Mouse (Mus musculus): ENCODE measurements at regions not wholly inside any gene's neighbourhood (a gene's known extent, or its start where the extent isn't known, plus 50 kb on each side); places are given as distances from the start of the nearest gene placed in this dataset.
"Not testable (repeated sequence)": the region's sequence is repeated elsewhere in the genome, so short reads cannot be mapped to it uniquely, and the experiment has no call there.

DNA sequence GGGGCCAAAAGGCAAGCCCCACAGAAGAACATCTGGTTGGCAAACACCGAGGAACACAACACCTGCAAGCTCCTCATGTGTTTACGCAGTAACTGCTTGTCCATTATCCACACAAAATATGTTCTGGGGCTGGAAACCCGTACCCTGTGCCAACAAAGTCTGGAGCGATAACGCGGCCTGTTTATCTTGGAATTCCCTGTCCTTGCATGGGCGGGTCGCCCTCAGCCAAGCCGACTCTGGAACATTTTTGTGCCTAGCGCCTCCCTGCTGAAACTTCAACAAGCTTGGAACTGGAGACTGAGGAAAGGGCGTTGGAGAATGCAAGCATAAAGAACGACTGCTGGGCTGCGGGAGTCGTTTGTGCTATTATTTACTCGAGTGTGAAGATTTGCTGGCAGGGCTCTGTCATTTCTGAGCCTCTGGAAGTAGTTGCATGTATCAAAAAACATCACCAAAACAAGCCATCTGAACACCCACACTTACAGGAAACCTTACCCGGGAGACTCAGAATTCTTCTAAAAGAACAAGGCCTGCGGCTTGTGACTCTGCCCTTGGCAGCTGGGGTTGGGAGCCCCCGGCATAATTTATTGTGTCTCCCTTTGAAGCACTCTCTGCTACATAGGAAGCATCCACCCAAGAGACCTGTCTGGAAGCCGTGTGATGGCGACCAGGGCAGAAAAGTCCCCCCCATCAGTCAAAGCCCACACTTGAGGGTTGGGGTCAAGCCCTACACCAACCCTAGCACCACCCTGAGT lies 338.3 kb upstream of the Rgma start:
- no peaks in the 10 kb centered on the region for H3K36me3 ChIP-seq
- 32% methylated on average over 20 of the region's 20 CpGs for WGBS
- H3K4me2 ChIP-seq (replicated peaks): no peak overlapping the region; the same call in 1 of the 2 replicates
- no peaks in the 10 kb centered on the region for H3K27me3 ChIP-seq (replicated peaks)
- peak; percentile 47; the same call in 1 of the 2 replicates for ATAC-seq
- H3K9me3 ChIP-seq: no peaks in the 10 kb centered on the region
- no peak overlapping the region for H3K27ac ChIP-seq
- H3K4me1 ChIP-seq (replicated peaks): peaks cover 12% of the 10 kb centered on the region; the same call in 1 of the 2 replicates
- no peak overlapping the region for H3K9ac ChIP-seq
- no peak overlapping the region for H3K4me3 ChIP-seq (replicated peaks)

DNA sequence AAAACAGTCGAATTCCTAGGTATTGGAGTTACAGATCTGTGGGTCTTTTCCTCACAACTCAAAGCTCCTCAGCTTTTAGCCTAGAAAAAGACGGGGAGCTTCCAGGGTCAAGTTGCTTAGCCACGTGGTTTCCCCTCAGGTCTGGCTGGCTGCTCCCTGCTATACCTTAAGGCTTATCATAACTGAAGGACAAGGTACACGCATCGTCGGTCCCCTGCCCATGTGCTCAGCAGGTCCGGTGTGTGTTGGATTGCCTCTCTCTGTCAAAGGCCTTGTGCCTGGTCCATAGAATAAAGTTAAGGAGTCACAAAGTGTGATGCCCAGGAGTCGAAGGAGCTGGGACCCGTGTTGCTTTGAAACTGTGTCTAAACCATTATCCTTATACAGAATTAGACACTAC lies 337.7 kb upstream of the Rgma start:
- Histone ChIP-seq H3K36me3 (no peaks in the 10 kb centered on the region), H3K27ac (no peak overlapping the region), H3K4me3 (replicated peaks) (no peak overlapping the region), H3K27me3 (replicated peaks) (no peaks in the 10 kb centered on the region), H3K9me3 (no peaks in the 10 kb centered on the region), H3K4me1 (replicated peaks) (peaks cover 8% of the 10 kb centered on the region; the same call in 1 of the 2 replicates), H3K9ac (no peak overlapping the region), H3K4me2 (replicated peaks) (no peak overlapping the region)
- WGBS: 81% methylated on average over 9 of the region's 9 CpGs
- ATAC-seq: peak; percentile 36; the same call in 1 of the 2 replicates

DNA sequence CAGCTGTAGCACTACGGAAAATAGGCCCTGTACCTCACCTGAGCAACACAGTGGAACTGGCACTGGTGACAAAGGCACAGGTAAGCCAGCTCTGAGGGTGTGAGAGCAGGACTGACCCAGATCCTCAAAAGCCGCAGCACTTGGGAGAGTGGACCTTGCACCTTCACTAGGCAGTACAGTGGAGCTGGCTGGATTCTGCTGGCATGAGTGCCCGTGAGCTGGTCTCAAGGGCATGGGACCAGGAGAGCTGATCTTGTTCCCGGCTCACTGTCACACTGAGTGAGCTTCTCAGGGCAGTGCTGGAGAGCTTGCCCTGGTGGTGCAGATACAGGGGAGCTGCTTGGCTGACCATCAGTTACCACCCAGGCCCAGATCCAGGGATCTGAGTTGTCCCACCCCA lies 335.4 kb upstream of the Rgma start:
- Histone ChIP-seq H3K36me3 (no peaks in the 10 kb centered on the region), H3K4me1 (replicated peaks) (peaks cover 8% of the 10 kb centered on the region; the same call in 1 of the 2 replicates), H3K9ac (no peak overlapping the region), H3K9me3 (no peaks in the 10 kb centered on the region), H3K27ac (no peak overlapping the region), H3K4me3 (replicated peaks) (no peak overlapping the region), H3K4me2 (replicated peaks) (no peak overlapping the region), H3K27me3 (replicated peaks) (no peaks in the 10 kb centered on the region)
- WGBS: 90% methylated on average over 4 of the region's 4 CpGs
- 0 out of 2 replicates have a peak, but pooled peaks have one; percentile 15 for ATAC-seq

DNA sequence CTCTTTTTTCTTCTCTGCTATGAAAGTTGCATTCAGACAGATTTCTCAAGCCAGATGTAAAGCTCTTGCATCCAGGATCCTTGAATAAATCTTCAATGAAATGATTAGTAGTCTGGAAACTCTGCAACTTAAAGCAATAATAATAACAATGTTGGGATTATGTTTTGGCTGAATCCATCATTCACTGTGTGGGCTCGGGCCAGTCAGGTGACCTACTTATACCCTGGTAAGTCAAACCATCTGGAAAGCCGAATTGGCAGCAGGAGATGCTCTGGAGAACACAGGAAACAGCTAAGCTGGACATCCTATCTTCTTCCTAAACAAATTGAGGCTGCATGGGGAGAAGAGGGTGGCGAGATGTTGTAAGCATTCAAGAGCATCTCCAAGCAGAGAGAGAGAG lies 331.0 kb upstream of the Rgma start:
- no peaks in the 10 kb centered on the region for H3K27me3 ChIP-seq (replicated peaks)
- ATAC-seq: no peak

DNA sequence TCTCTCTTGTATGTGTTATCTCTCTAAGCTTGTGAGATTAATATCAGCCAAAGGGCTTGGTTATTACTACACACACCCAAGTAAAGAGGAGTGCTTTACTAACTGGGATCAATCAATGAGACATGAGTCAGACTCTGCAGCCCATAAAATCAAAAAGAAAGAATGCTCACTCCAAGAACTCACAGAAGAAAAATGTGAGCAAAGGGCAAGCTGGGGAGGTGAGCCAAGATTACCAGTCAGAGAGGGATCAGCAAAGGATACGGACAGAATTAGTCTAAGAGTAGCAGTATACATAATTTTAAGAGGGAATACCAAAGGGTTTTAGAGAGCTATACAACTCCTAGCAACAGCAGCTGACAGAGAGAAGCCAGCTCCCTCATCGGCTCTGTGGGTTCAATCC lies 319.4 kb upstream of the Rgma start:
- H3K4me2 ChIP-seq (replicated peaks): no peak overlapping the region
- H3K27me3 ChIP-seq (replicated peaks): no peaks in the 10 kb centered on the region
- H3K27ac ChIP-seq: no peak overlapping the region
- ATAC-seq: peak; percentile 25; the same call in 1 of the 2 replicates
- H3K4me1 ChIP-seq (replicated peaks): no peaks in the 10 kb centered on the region
- H3K4me3 ChIP-seq (replicated peaks): no peak overlapping the region
- H3K9ac ChIP-seq: no peak overlapping the region
- 72% methylated on average over 2 of the region's 2 CpGs for WGBS
- no peaks in the 10 kb centered on the region for H3K36me3 ChIP-seq
- no peaks in the 10 kb centered on the region for H3K9me3 ChIP-seq

More for the DNA sequence above, 331.0 kb upstream of the Rgma start:
- H3K4me3 ChIP-seq (replicated peaks): no peak overlapping the region
- no peak overlapping the region for H3K4me2 ChIP-seq (replicated peaks)
- H3K4me1 ChIP-seq (replicated peaks): no peaks in the 10 kb centered on the region
- WGBS: 50% methylated on average over 3 of the region's 3 CpGs
- H3K27ac ChIP-seq: no peak overlapping the region
- no peaks in the 10 kb centered on the region for H3K9me3 ChIP-seq
- no peaks in the 10 kb centered on the region for H3K36me3 ChIP-seq
- no peak overlapping the region for H3K9ac ChIP-seq

DNA sequence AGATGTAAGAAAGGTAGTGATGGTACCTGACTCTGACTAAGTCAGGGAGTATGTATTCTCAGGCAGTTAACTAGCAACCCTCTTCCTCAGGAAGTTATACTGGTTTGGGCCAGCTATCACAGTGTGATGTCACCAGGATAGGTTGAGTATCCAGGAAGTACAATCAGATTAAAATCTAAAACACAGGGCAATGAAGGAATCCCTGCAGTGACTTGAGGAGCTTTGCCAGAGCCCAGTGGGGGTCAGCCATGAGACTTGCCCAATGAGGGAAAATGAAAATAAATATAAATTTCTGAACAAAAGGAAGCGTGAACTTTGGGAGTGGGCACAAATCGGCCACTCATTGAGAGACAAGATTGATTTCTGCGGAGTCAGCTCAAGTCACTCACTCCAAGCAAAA lies 311.8 kb upstream of the Rgma start:
- no peak overlapping the region for H3K4me2 ChIP-seq (replicated peaks)
- ATAC-seq: no peak
- no peaks in the 10 kb centered on the region for H3K9me3 ChIP-seq
- H3K9ac ChIP-seq: no peak overlapping the region
- no peaks in the 10 kb centered on the region for H3K4me1 ChIP-seq (replicated peaks)
- 91% methylated on average over 3 of the region's 3 CpGs for WGBS
- no peaks in the 10 kb centered on the region for H3K36me3 ChIP-seq
- H3K27ac ChIP-seq: no peak overlapping the region
- no peak overlapping the region for H3K4me3 ChIP-seq (replicated peaks)
- no peaks in the 10 kb centered on the region for H3K27me3 ChIP-seq (replicated peaks)

DNA sequence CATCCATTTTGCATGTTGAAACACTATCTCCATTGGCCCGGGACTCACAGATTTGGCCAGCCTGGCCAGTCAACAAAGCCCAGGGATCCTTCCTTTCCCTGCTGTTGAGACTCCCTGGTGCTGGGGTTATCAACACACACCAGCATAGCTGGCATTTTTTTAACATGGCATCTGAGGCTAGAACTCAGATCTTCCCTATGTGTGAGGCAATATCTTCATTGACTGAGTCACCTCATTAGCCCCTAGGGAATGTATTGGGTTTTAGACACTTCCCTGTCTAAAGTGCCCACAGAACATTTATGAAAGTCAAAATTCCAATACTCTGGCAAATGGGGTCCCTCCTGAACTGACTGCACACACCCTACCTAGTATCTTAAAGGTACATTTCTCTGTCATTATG lies 306.8 kb upstream of the Rgma start:
- H3K27ac ChIP-seq: no peak overlapping the region
- H3K4me3 ChIP-seq (replicated peaks): no peak overlapping the region
- H3K9ac ChIP-seq: no peak overlapping the region
- no peak for ATAC-seq
- H3K36me3 ChIP-seq: no peaks in the 10 kb centered on the region
- no peaks in the 10 kb centered on the region for H3K9me3 ChIP-seq
- H3K4me2 ChIP-seq (replicated peaks): no peak overlapping the region
- no peaks in the 10 kb centered on the region for H3K27me3 ChIP-seq (replicated peaks)
- WGBS: 90% methylated on average over 1 of the region's 1 CpGs
- no peaks in the 10 kb centered on the region for H3K4me1 ChIP-seq (replicated peaks)

DNA sequence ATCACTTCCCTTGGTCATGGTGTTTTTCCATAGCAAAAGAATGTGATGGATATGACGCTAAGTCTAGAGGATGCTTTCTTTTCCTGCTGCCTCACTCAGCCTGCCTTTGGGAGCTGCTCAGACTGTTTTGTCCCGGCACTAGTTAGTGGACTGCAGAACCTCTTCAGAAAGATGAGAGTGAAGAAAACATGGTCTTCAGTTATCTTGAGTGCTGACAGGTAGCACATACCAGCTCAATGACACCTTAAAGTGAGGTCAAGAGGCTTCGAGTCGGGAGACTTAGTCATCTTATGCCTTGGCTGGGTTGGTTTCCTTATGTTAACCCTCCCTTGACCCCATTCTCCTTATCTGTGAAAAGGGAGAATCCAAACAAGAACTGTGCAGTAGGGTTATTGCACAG lies 306.0 kb upstream of the Rgma start:
- H3K4me3 ChIP-seq (replicated peaks): no peak overlapping the region
- H3K27ac ChIP-seq: no peak overlapping the region
- no peaks in the 10 kb centered on the region for H3K4me1 ChIP-seq (replicated peaks)
- no peaks in the 10 kb centered on the region for H3K36me3 ChIP-seq
- H3K4me2 ChIP-seq (replicated peaks): no peak overlapping the region
- no peak overlapping the region for H3K9ac ChIP-seq
- H3K27me3 ChIP-seq (replicated peaks): no peaks in the 10 kb centered on the region
- H3K9me3 ChIP-seq: no peaks in the 10 kb centered on the region
- no peak for ATAC-seq
- 39% methylated on average over 4 of the region's 4 CpGs for WGBS

DNA sequence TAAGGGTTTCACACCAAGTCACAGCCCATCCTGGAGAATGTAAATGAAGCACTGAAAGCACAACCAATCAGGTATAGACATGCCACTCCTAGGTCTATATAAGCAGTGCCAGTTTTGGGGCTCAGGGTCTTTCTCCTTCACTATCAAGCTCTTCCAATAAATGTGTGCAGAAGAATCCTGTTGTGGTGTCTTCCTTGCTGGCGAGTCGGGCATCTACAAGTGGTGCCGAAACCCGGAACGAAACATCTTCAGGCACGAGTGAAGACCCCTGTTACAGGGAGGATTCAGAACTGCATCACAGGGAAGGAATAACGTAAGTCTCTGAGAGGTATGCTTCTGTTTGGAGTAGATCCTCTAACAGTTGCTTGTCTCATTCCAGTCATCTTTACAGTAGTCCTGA lies 299.9 kb upstream of the Rgma start:
- H3K4me3 ChIP-seq (replicated peaks); H3K9ac ChIP-seq; H3K27ac ChIP-seq; H3K27me3 ChIP-seq (replicated peaks); ATAC-seq; H3K4me1 ChIP-seq (replicated peaks); H3K36me3 ChIP-seq; H3K4me2 ChIP-seq (replicated peaks); H3K9me3 ChIP-seq: not testable (repeated sequence)
- WGBS: 93% methylated on average over 7 of the region's 7 CpGs

DNA sequence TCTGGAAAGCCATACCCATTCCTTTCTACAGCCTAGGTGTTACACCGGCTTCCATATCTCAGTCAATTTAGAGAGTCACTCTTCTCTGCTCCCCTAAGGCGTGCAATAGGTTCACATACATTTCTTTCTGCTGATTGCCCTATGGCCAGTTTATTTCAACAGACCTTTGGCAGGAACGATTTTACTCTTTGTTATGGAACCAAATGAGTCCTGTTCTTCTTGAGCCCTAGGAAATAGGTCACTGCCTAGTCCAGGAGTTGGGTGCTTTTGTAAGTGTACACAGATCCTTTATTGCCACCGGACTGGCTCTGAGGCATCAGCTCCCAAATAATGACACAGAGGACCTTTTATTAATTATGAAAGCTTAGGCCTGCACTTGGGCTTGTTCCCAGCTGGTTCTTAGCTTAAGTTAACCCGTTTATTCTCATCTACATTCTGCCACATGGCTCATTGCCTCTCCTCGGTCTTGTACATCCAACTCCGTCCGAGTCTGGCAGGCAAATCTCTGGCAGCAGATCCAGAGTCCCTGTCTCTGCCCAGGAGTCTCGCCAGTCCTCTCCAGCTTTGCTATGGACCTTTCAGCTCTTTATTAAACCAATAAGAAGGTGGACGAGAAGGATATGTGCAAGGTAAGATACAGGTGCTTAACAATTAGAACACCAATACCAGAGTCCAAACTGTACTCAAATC lies 287.7 kb upstream of the Rgma start:
- H3K4me2 ChIP-seq (replicated peaks): no peak overlapping the region
- H3K27ac ChIP-seq: no peak overlapping the region
- no peaks in the 10 kb centered on the region for H3K27me3 ChIP-seq (replicated peaks)
- H3K4me1 ChIP-seq (replicated peaks): no peaks in the 10 kb centered on the region
- no peaks in the 10 kb centered on the region for H3K36me3 ChIP-seq
- H3K9ac ChIP-seq: no peak overlapping the region
- H3K4me3 ChIP-seq (replicated peaks): no peak overlapping the region
- ATAC-seq: no peak
- no peaks in the 10 kb centered on the region for H3K9me3 ChIP-seq
- WGBS: 84% methylated on average over 10 of the region's 10 CpGs

DNA sequence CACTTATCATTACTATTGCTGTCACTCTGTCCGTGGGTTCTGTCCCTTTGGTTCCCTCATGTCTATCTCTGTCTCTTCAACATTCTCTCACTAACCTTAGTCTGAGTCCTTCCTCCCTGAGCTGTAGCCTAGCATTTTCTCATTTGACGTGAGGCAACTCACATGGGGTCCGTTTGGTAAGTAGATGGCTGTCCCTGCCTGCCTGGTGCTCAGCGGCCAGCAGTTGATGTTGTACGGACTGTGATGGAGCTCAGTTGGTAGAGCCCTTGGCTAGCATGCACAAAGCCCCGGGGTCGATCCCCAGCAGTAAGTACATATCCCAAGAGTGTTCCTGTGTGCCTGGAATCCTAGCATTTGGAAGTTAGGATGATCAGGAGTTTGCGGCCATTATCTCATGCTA lies 287.0 kb upstream of the Rgma start:
- Histone ChIP-seq H3K4me3 (replicated peaks) (no peak overlapping the region), H3K4me2 (replicated peaks) (no peak overlapping the region), H3K9me3 (no peaks in the 10 kb centered on the region), H3K4me1 (replicated peaks) (no peaks in the 10 kb centered on the region), H3K27ac (no peak overlapping the region), H3K9ac (no peak overlapping the region), H3K36me3 (no peaks in the 10 kb centered on the region), H3K27me3 (replicated peaks) (no peaks in the 10 kb centered on the region)
- ATAC-seq: no peak
- WGBS: 91% methylated on average over 8 of the region's 8 CpGs

DNA sequence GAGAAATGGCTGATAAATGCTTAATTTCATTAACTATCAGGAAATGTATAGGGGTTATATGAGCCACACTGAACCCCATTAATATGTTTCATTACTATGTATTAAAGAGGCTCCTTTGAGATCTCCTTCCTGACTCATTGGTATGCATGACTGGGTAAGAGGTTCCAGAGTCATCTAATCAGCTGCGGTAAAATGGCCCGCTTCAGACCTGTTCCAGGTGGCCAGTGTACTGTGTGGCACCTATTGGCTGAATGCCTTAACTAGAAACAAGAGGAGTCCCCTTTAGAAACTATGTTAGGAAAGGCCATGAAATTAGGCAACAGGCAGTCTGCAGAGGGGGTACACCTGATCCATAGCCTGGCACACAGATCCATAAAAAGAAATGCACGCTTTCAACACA lies 283.6 kb upstream of the Rgma start:
- H3K27ac ChIP-seq: no peak overlapping the region
- 94% methylated on average over 3 of the region's 3 CpGs for WGBS

DNA sequence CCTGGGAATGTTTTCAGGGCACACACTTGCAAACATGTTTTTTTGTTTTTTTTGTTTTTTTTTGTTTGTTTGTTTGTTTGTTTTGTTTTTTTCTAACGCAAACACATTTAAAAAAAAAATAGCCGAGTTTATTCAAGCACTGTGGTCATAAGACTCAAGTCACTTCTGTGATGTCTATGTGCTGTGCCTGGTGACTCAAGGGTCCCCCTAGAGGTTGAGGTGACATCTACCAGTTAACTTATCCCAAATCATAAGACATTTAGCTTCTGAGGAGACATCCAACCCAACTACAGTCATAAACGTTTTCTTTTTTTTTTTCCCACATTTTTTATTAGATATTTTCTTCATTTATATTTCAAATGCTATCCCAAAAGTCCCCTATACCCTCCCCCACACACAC lies 281.2 kb upstream of the Rgma start:
- Histone ChIP-seq H3K9me3 (no peaks in the 10 kb centered on the region), H3K4me1 (replicated peaks) (no peaks in the 10 kb centered on the region), H3K27me3 (replicated peaks) (no peaks in the 10 kb centered on the region), H3K27ac (no peak overlapping the region), H3K36me3 (no peaks in the 10 kb centered on the region), H3K4me2 (replicated peaks) (no peak overlapping the region), H3K9ac (no peak overlapping the region), H3K4me3 (replicated peaks) (no peak overlapping the region)
- WGBS: 43% methylated on average over 3 of the region's 3 CpGs
- no peak for ATAC-seq

More for the DNA sequence above, 283.6 kb upstream of the Rgma start:
- no peak overlapping the region for H3K4me2 ChIP-seq (replicated peaks)
- no peaks in the 10 kb centered on the region for H3K4me1 ChIP-seq (replicated peaks)
- no peaks in the 10 kb centered on the region for H3K27me3 ChIP-seq (replicated peaks)
- H3K36me3 ChIP-seq: no peaks in the 10 kb centered on the region
- no peaks in the 10 kb centered on the region for H3K9me3 ChIP-seq
- no peak overlapping the region for H3K9ac ChIP-seq
- no peak for ATAC-seq
- no peak overlapping the region for H3K4me3 ChIP-seq (replicated peaks)
